Mouse (Mus musculus) limb, embryonic 15.5 days (tissue): ENCODE results near the gene Gm3106. TPM values are rescaled to one million over a fixed set of nuclear protein-coding genes. Genes with fewer than 3 reads are reported as not detected.
"Not testable (repeated sequence)": the region's sequence is repeated elsewhere in the genome, so short reads cannot be mapped to it uniquely, and the experiment has no call there.

Experiments used
- ATAC-seq: fragments of 200-750 bp; cut with Nextera tagmentation; 2 replicates; pipeline ENCODE4 v1.8.0; 2017; ENCODE audit warnings: low read depth, moderate TSS enrichment; ENCODE audit not compliant: insufficient number of reproducible peaks, low FRiP score, low TSS enrichment
- H3K27ac ChIP-seq: fragments of 300-500 bp; sonication (generic); 2 replicates; pipeline ENCODE4 v1.5.1; 2015; ENCODE audit warnings: moderate library complexity, mild to moderate bottlenecking, inconsistent platforms
- H3K27me3 ChIP-seq: fragments of 300-500 bp; sonication (generic); 2 replicates; pipeline ENCODE4 v1.6.1; 2015; ENCODE audit warnings: inconsistent platforms
- H3K36me3 ChIP-seq: fragments of 300-500 bp; sonication (generic); 2 replicates; pipeline ENCODE4 v1.6.1; 2015; ENCODE audit warnings: inconsistent platforms
- H3K4me1 ChIP-seq: fragments of 300-500 bp; sonication (generic); 2 replicates; pipeline ENCODE4 v1.6.1; 2015; ENCODE audit warnings: inconsistent platforms
- H3K4me2 ChIP-seq: fragments of 300-500 bp; sonication (generic); 2 replicates; pipeline ENCODE4 v1.6.1; 2015; ENCODE audit warnings: mild to moderate bottlenecking, inconsistent platforms
- H3K4me3 ChIP-seq: fragments of 300-500 bp; sonication (generic); 2 replicates; pipeline ENCODE4 v1.5.1; 2015; ENCODE audit warnings: mild to moderate bottlenecking, inconsistent platforms
- H3K9ac ChIP-seq: fragments of 300-500 bp; sonication (generic); 2 replicates; pipeline ENCODE4 v1.6.1; 2015; ENCODE audit warnings: inconsistent platforms
- H3K9me3 ChIP-seq: fragments of 300-500 bp; sonication (generic); 2 replicates; pipeline ENCODE4 v1.6.1; 2016; ENCODE audit warnings: inconsistent platforms
- WGBS: fragments of 180-500 bp; shearing (Covaris S2); methylation state at CpG from one replicate; pipeline ENCODE4 v1.1.7; 2015; 5-methylcytosine and 5-hydroxymethylcytosine counted together
- polyA plus RNA-seq: library from polyadenylated mRNA; unstranded; fragments of >200 nt; fragmentation: Nextera tagmentation; extraction: Ambion mirVana; gene quantifications from 2 replicates; pipeline ENCODE4 v1.2.1, GENCODE M21; 2015

Gm3106 gene
- polyA plus RNA-seq, result not detected in 2 replicates

GRCm38 (mm10) chr5:94217705-94218104 lies at the start of gene Gm3106:
Gene Gm3106, plus strand, starts transcription at chr5:94218005.
- H3K4me1 ChIP-seq, H3K36me3 ChIP-seq, H3K9me3 ChIP-seq, ATAC-seq, H3K27me3 ChIP-seq, H3K4me2 ChIP-seq, H3K9ac ChIP-seq, H3K4me3 ChIP-seq, H3K27ac ChIP-seq: not testable (repeated sequence)
- no CpG with 5 or more reads among the region's 2 CpGs for WGBS

Other genes starting within 250 kb of the Gm3106 start
- not detected in 2 replicates for gene BC061212, start 147.5 kb upstream of the Gm3106 start, polyA plus RNA-seq
- not detected in 2 replicates for gene Gm6351, start 141.6 kb upstream of the Gm3106 start, polyA plus RNA-seq
- gene A430089I19Rik, start 88.8 kb downstream of the Gm3106 start, polyA plus RNA-seq, result not detected in 2 replicates
- gene Gm6502, start 96.4 kb downstream of the Gm3106 start, polyA plus RNA-seq, result not detected in 2 replicates
- not detected in 2 replicates for gene AA792892, start 121.7 kb downstream of the Gm3106 start, polyA plus RNA-seq
- gene Gm7682, start 227.8 kb downstream of the Gm3106 start, polyA plus RNA-seq, result not detected in 2 replicates